ENCODE assay signal across 11 mouse cellular contexts in genomic region chr4:97657586-97657985, GRCm38 (mm10).
DNase-seq lines count a peak whose midpoint lies in the region; ATAC-seq and TF ChIP-seq lines count a peak whose summit lies in the region.
"Had no signal": no experiment of that assay in that cellular context is flagged by ENCODE, and none has a peak within 500 bp of the region (broad histone marks: within the 10 kb centered on the region; RNA-seq: fewer than 3 reads in every experiment).

No protein-coding gene starts in this region.

- peak; percentile 51 for DNase-seq in lung, embryonic 14.5 days
- no peak for DNase-seq in lung, postnatal 36 days
- peak; percentile 33 for DNase-seq in heart, postnatal 4 days
- DNase-seq in thymus, adult 2 months, result peak; percentile 74
- no peak for DNase-seq in cerebellum, adult 11 months
- no peak for DNase-seq in retina, embryonic 14.5 days (ENCODE audit: low spot score)
- no peak for DNase-seq in adrenal gland, adult 18-20 months (ENCODE audit: low spot score in 2 of 2)

- ATAC-seq in lung, embryonic 14.5 days (ENCODE audit: insufficient read depth), result no peak; the same call in 1 of the 2 replicates
- ATAC-seq in common myeloid progenitor, adult 5-6 weeks (replicated peaks; ENCODE audit: low read depth, poor library complexity, severe bottlenecking), result peak; percentile 81
- ATAC-seq: midbrain, embryonic 15.5 days had no signal

- no peaks in the 10 kb centered on the region for H3K27me3 ChIP-seq in lung, embryonic 14.5 days (ENCODE audit: insufficient read depth, low read length)
- H3K27me3 ChIP-seq in thymus, adult 2 months (ENCODE audit: control insufficient read depth, insufficient read depth, low read length), result no peaks in the 10 kb centered on the region
- H3K27me3 ChIP-seq: hindbrain, embryonic 12.5 days; midbrain, embryonic 15.5 days had no signal

- H3K9me3 ChIP-seq in lung, embryonic 14.5 days (ENCODE audit: low read depth, low read length), result no peaks in the 10 kb centered on the region
- H3K9me3 ChIP-seq: hindbrain, embryonic 12.5 days; midbrain, embryonic 15.5 days had no signal

- no peak for TF ChIP-seq POLR2A in thymus, adult 2 months (IDR thresholded peaks at IDR 0.05; ENCODE audit: control insufficient read depth, extremely low read depth, insufficient read depth, low read length, poor library complexity)

- no peak for TF ChIP-seq CTCF in lung, embryonic 14.5 days (IDR thresholded peaks at IDR 0.05; ENCODE audit: low read depth)
- no peak for TF ChIP-seq CTCF in thymus, adult 2 months (IDR thresholded peaks at IDR 0.05; ENCODE audit: borderline replicate concordance, control insufficient read depth, extremely low read depth, insufficient read depth, low read length, poor library complexity)

- H3K27ac ChIP-seq in lung, embryonic 14.5 days (ENCODE audit: low read depth), result no peak overlapping the region
- no peak overlapping the region for H3K27ac ChIP-seq in thymus, adult 2 months (ENCODE audit: control insufficient read depth, insufficient read depth, low read length)
- H3K27ac ChIP-seq: hindbrain, embryonic 12.5 days; midbrain, embryonic 15.5 days had no signal

- no peaks in the 10 kb centered on the region for H3K4me1 ChIP-seq in lung, embryonic 14.5 days (ENCODE audit: insufficient read depth)
- peaks cover 5% of the 10 kb centered on the region; the same call in 1 of the 2 replicates for H3K4me1 ChIP-seq in thymus, adult 2 months (replicated peaks; ENCODE audit: control insufficient read depth, insufficient read depth, low read length)
- H3K4me1 ChIP-seq: hindbrain, embryonic 12.5 days; midbrain, embryonic 15.5 days had no signal

- no peak overlapping the region for H3K4me2 ChIP-seq in lung, embryonic 14.5 days
- H3K4me2 ChIP-seq: hindbrain, embryonic 12.5 days; midbrain, embryonic 15.5 days had no signal

- no peak overlapping the region for H3K4me3 ChIP-seq in lung, embryonic 14.5 days (ENCODE audit: low read depth, low read length)
- no peak overlapping the region for H3K4me3 ChIP-seq in thymus, adult 2 months (ENCODE audit: control insufficient read depth, insufficient read depth, low read length)
- H3K4me3 ChIP-seq: hindbrain, embryonic 12.5 days; midbrain, embryonic 15.5 days had no signal

- no peak overlapping the region for H3K9ac ChIP-seq in lung, embryonic 14.5 days
- H3K9ac ChIP-seq: hindbrain, embryonic 12.5 days; midbrain, embryonic 15.5 days had no signal

- H3K36me3 ChIP-seq in lung, embryonic 14.5 days (ENCODE audit: insufficient read depth), result no peaks in the 10 kb centered on the region
- no peaks in the 10 kb centered on the region for H3K36me3 ChIP-seq in thymus, adult 2 months (ENCODE audit: control insufficient read depth, insufficient read depth, low read length)
- H3K36me3 ChIP-seq: G1E; hindbrain, embryonic 12.5 days; midbrain, embryonic 15.5 days had no signal

- 61% methylated on average over 3 of the region's 3 CpGs for whole genome bisulfite sequencing in lung, embryonic 14.5 days
- 4% methylated on average over 3 of the region's 3 CpGs for WGBS in thymus, adult 2 months

Comparison
In these comparisons a context has a peak if more than half of its experiments do, and no peak if none do; other contexts are left out.
1. DNase-seq: peak in lung, embryonic 14.5 days (single experiment), heart, postnatal 4 days (single experiment) and thymus, adult 2 months (single experiment); none in lung, postnatal 36 days (single experiment), cerebellum, adult 11 months (single experiment), retina, embryonic 14.5 days (single experiment) and adrenal gland, adult 18-20 months (0 of 2).